Mouse (Mus musculus) naive thymus-derived CD4-positive, alpha-beta T cell, adult 5 months (primary cell): ENCODE results near the gene Slc12a3. TPM values are rescaled to one million over a fixed set of nuclear protein-coding genes. Genes with fewer than 3 reads are reported as not detected.

Source experiments
- polyA plus RNA-seq: library from polyadenylated mRNA; unstranded; fragments of 100-300 nt; shearing (Covaris generic); gene quantifications from one replicate; pipeline ENCODE4 v1.2.1, GENCODE M21; 2017

The Slc12a3 gene
- 0.11 TPM for polyA plus RNA-seq

GRCm38 (mm10) chr8:94328932-94329728 lies at the start of gene Slc12a3:
TSS of gene Slc12a3 (plus strand) at chr8:94329201.

GRCm38 (mm10) chr8:94386214-94387026 lies 57.4 kb downstream of the Slc12a3 start, which contains the start of gene Herpud1:
TSS of gene Herpud1 (plus strand) at chr8:94386438.

Other genes with a start within 250 kb of the Slc12a3 start
- 9.8 TPM for gene Bbs2, start 230.3 kb upstream of the Slc12a3 start, polyA plus RNA-seq
- gene Mt4, start 192.0 kb upstream of the Slc12a3 start, polyA plus RNA-seq: not detected
- not detected for gene Mt3, start 176.6 kb upstream of the Slc12a3 start, polyA plus RNA-seq
- gene Mt2, start 156.5 kb upstream of the Slc12a3 start, polyA plus RNA-seq: not detected
- gene Mt1, start 150.1 kb upstream of the Slc12a3 start, polyA plus RNA-seq: 2.2 TPM
- gene Nup93, start 114.6 kb upstream of the Slc12a3 start, polyA plus RNA-seq: 37.8 TPM
- 106 TPM for gene Herpud1, start 57.2 kb downstream of the Slc12a3 start, polyA plus RNA-seq
- gene Nlrc5, start 105.2 kb downstream of the Slc12a3 start, polyA plus RNA-seq: 163 TPM
- gene Cpne2, start 203.8 kb downstream of the Slc12a3 start, polyA plus RNA-seq: 2.2 TPM